Mouse (Mus musculus) embryo, embryonic 10.5 days (tissue): Measurements from ENCODE around the gene Xpr1.
"Not testable (repeated sequence)": the region's sequence is repeated elsewhere in the genome, so short reads cannot be mapped to it uniquely, and the experiment has no call there.

ENCODE experiments used
- DNase-seq: peaks from one replicate; pipeline ENCODE4 v3.0.0-alpha.2; 2015; ENCODE audit warnings: low spot score

The Xpr1 gene

DNA sequence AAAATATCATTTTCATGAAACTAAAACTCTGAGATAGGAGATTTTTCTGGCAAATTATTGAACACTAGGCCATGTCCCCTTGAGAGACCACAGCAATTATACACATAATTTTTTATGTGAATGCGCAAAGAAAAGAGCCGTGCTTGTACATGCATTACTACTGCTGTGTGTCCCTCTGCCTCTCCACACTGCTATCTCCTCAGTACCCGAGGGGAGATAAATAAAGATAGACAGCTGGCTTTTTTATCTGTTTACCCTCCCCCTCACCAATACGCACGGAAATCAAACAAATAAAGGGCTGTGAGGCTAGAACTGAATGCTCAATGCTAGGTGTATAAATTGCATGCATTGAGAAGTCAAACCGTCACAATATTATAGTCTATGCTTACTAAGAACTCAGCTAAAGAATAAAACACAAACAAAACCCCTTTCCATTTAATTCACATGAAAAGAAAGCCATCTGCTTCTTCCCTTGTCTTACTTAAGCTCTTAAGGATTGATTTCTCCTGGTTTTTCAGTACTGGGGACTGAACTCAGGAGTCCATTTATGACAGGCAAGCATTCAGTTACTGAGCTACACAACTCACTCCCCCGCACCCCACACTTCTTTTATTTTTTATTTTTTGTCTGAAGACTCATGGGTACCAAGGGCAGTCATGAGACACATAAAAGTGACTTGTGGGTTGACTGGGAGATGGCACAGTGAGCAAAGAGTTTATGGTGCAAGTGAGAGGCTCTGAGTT is 97.0 kb downstream of the Xpr1 start:
- DNase-seq: no peak

DNA sequence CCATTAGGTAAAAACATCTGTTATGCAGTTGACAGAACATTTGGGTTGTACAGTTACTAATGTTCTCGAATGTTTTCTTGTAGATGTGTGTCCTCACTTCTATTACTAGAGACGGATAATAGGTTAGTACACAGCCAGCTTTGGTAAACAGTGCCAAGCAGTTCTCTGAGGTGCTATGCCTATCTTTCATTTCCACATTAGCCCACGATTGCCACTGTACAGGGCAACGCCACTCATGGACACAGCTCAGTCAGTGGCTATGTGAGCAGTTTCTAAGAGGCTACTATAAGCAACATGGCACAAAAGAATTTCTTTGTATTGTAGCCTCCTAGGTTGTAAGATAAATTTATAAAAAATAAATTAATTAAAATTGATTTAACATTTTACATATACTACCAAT is 97.7 kb downstream of the Xpr1 start:
- DNase-seq: no peak

DNA sequence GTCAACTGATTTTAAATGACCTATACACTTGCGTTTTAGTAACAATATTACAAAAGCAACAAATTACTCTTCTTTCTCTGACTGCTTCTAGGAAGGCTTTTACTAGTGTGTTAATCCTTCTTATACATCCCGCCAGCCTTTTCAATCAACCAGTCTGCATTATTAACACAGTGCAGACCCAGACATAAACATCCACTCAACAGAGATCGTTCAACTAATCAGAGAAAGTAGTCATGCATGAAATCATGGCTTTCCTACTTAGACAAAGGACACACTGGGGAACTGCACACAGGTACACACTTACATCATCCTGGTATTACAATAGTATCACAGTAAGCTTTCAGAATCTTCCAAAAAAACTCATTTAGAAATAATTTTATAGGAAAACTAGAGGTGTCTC is 105.5 kb downstream of the Xpr1 start:
- DNase-seq: no peak

DNA sequence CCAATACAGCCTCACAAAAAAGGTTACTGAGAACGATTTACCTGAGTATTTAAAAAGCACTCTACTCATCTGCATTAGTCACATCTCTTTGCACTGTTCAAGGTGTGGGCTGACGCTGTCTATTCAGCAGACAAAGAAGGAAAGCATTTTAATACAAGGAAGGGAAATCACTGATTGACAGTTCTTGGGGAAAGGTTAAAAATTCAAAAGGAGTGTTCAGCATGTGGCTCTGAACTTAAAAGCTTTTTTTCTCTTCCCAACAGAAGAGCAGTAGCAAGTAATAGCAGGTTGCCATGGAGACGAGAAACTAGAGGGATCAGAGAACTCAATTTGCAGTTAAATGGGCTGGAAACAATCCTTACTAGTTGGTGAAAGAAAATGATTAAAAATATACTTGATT is 110.3 kb downstream of the Xpr1 start:
- peak; percentile 66 for DNase-seq

DNA sequence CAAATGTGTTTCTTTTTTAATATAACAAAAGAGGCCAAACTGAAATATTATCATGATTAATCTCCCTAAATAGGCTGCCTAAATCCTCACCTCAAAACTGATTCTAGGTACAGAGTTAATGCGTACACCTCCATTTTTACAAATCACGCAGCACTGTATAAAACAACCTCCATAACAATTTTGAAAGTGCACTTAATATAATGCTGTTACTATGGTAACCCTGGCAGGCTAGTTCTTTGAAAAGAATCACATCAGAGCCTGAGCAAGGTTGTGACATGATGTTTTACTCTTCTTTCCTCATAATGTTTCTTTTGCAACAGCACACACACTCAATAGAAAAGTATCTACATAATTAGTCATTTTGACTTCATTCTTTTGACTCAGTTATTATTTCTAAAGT is 113.8 kb downstream of the Xpr1 start:
- no peak for DNase-seq

DNA sequence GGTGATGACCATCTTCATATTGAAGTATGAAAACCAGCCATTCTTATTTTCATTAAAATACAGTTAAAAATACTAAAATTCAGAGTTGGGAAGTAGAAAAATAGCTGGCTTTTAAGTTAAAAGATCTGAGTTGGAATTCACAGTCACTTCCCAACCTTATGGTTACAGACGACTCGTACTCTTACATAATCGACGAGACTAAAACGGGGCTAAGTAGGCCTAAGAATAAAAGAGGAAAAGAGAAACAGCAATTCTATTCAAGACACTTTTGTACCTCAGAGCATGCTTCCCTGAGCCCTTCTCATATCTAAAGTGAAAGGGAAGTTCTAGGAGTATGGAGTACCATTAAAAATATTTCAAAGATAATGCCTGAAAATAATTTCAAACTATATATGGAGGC is 119.6 kb downstream of the Xpr1 start:
- no peak for DNase-seq

DNA sequence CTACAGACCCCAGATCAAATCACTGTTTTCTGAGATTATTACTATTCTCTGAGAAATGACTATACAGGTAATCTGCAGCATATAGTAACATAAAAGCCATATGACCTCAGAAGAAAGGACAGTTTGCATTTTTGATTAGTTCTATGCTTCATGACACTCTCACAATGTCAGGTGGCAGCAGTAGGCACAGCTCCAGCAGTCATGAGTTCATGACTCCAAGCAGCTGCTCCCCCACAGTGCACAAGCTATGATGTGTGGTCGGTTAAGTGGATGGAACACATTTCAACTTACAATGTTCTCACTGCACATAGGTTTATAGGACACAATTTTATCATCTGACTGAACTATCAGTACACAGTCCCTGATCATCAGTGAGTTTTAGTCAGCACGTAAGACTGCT is 120.0 kb downstream of the Xpr1 start:
- no peak for DNase-seq

DNA sequence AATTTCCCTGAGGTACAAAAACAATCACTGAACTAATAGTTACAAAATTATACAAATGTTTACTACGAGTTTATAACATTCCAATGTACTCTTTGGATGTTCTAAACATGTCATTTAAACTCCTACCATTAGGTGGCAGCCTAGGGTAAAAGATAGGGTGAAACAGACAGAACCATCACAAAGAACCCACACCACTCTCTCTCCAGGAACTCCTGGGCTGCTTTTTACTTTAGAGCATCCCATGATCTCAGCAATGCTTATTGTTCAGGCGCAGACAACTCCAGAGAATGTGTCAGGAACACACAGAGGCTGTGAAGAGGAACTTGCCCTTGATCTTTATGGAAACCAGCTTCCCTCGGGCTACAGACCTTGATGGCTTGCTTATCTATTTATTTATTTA is 123.8 kb downstream of the Xpr1 start:
- peak; percentile 94 for DNase-seq

DNA sequence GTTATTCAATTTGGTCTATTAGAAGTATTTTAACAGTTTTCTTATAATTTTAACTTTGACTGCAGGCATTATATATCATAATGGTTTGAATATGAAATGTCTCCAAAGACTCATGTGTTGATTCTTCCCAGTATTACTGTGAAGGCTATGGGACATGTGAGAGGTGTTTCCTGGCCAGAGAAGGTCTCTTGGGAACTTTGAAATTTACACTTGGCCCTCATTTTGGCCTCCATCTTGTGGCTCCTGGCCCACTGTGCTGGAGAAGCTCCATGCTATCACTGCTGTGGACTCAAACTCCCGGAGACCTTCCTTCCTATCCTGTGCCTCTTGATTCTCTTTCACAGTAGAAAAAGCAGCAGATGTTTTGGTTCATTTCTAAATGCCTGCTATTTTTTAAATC is 127.8 kb downstream of the Xpr1 start:
- DNase-seq: no peak

DNA sequence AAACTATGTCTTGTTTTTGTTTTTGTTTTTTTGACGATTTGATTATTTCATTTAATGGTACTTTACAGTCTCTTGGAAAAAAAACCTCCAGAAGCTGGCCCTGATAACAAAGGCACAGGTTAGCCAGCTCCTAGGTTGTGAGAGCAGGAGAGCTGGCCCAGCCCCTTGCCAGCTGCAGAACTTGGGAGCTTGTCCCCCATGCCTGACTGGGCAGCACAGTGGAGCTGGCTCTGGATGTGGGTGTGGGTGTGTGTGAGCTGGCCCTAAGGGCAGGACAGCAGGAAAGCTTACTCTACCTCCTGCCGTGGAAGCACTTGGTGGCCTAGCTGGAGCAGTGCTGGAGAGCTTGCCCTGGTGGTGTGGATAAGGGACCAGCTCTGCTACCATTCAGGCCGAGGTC is 129.2 kb downstream of the Xpr1 start:
- DNase-seq: no peak

DNA sequence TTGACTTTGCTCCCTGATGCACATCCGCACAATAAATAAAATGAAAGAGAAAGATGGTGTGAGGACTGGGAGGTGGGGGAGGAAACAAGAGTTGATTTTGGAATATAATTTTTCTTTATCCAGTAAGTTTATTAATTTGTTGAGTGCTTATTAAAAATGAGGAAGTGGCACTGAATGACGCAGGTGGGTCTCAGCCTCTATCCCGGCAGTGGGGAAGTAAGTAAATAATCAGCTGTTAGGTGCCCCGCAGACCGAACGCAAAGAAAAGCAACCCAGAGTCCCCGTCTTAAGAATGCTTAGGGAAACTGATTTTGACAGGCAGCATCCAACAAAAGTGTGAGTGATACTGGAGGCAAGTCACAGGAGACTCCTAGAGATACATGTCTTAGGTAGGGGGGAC is 133.4 kb downstream of the Xpr1 start:
- no peak for DNase-seq

DNA sequence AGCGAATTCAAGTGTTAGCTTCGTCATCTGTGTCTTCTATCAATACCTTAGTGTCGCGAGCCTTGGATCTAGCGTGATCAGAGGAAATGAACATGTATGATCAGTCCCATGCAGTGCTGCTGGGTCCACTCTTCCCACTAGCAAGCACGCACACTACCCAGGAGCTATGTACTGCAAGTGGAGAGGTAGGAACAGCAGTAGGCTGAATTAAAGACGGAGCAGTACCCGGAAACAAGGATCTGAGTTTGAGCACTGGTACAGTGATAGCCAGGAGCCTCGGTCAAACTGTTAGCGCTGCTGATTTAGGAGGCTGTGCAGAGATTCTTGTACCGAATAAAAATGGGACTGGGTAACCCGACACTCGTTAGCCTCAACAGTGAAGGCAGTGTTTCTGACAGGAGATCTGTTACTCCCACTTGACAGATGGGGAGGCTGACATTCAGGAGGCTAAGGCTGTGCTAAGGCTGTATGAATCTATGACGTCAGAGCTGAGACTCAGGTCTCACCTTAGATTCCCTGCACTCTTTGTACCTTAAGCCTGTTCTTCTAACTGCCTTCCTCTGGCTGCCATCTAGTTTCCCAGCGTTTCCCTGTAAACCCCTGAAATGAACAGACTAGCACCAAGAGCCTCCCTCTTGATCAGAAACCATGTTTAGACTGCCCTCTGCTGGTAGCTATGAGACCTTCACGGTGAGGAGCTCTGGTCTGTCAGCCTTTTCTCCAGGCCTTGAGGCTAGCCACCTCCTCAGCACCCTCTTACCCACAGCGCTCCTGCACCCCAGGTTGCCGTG is 136.0 kb downstream of the Xpr1 start:
- DNase-seq: peak; percentile 93

DNA sequence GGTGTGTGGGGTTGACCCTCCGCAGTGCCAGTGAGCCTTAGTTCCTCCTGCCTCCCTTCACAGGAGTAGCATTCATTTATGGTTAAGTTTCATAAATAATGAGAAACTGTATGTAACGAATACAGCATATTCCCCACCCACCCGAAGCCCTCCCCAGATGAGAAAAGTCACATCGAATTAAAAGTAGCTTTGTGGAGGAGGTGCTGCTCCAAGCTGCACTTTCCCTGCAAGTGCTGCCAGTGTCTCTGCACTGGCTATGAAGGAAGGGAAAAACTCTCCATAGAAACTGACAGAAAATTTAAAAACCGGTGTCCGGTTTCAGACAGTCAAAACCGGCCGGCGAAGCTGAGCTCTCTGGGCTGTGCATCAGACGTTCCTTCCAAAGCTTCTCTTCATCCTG is 136.9 kb downstream of the Xpr1 start:
- DNase-seq: no peak

DNA sequence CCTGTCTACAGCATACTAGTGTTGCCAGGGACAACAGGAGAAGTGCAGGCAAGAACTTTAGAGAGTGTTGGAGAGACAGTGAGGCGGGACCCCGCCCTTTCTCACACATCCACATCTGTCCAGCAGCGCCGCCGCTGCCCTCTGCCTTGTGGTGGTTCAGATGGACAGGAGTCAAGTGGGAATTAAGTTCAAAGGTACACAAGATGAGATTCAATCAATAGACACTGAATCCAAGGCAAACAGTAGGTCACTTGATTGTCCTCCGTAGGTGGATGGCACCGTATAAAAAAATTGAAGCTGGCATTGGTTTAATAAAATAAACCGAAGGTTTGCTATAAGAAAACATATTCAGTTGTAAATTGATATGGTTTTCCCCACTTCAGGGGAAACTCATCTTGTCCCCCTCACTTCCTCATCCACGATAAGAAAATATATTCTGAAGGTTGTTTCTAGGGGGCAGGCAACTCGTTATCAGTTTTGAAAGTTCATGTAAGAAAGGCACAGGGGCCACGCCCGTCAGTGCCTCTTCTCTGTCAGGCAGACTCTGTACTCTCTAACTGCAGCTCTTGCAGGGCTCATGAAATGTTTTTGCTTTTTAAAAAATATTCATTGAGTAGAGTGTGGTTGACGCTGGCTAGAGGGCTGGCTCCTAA is 140.7 kb downstream of the Xpr1 start:
- no peak for DNase-seq

DNA sequence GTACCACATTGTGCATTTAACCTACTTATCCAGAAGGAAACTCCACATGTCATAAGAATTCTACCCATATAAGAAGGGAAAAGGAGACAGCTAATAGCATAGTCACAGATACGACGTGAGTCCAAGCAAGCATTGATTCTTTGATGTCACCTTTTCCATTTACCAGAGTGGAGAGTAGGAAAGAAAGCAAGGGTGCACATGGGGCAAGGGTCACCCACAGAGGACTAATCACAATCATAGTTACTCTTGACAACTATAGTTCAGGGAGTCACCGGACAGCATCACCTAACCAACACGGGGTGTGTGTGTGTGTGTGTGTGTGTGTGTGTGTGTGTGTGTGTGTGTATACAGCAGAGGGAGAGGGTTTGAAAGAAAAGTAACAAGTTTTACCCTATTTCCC is 141.4 kb downstream of the Xpr1 start:
- no peak for DNase-seq

DNA sequence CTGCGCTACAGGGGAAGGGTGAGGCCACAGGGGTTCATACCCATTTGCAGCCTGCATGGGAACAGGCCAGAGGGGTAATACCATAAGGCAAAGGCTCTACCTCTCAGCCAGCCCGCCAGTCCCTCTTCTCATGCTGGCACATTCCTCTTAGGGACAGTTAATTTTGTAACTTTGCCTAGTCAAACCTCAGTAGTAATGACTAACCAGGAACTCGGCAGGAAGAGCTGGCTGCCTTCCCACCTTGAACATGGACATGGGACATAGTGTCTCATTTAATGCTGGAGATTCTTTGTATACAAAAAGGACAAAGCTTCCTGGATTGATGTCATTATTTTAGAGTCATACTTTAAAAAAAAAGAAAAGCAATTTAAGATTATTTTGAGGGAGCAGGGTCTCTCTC is 142.2 kb downstream of the Xpr1 start:
- DNase-seq: no peak

DNA sequence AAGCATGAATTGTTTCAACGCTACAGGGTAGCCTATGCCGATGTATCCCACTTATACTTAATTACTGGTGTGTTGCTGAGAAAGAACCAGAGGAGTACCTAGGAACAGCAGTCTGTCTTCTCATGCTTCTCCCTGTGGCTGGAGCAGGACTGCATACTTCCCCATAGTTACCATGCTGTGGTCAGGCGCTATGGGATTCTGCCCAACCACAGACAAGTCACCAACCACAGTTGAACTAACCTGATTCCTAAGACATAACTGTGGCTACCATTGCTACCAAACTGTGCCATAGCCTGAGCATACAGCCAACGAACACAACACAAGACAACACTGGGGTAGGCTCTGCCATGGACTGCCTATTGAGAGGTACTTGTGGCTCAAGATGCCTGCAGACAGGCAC is 144.3 kb downstream of the Xpr1 start:
- DNase-seq: no peak

DNA sequence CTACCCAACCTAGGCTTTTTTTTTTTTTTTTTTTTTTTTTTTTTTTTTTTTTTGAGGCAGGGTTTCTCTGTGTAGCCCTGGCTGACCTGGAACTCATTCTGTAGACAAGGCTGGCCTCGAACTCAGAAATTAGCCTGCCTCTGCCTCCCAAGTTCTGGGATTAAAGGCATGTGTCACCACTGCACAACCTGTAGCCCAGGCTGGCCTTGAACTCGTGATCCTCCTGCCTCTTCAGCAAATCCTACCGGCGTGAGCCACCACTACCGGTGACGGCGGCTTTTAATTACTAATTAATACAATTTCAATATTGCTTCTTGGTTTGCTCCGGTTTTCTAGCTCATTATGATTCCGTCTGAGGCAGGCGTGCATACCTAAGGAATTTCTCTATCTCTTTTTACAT is 154.7 kb downstream of the Xpr1 start:
- DNase-seq: not testable (repeated sequence)

DNA sequence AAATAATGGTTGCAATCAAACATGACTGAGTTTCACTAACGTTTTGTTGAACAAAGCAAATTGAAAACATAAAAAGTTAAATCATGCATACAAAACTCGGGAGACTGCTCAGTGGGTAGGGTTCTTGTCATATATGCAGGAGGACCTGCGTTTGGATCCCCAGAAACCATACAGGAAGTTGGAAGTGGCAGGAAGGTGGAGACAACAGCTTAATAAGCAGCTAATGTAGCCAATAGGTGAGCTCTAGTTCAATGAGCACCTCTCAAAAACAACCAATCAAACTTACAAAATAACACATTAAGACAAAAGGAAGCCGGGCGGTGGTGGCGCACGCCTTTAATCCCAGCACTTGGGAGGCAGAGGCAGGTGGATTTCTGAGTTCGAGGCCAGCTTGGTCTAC is 162.9 kb downstream of the Xpr1 start:
- DNase-seq: no peak

DNA sequence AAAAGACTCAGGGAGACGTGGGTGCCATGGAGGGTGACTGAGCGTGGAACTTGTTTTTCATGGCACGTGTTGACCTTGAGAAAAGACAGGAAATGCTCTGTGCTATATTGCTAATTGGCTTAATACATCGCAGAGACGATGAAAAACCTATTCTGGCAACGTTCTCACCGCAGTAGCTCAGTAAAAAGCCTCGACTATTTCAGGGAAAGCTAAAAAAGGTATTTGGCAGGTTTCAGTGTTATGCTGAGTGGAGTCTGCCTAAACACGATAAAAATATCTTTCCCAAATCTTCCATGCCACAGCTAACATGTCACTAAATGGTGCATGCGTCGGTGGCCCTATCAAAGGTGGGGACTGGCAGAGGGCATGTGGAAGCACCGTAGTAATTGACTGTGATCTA is 164.1 kb downstream of the Xpr1 start:
- no peak for DNase-seq

DNA sequence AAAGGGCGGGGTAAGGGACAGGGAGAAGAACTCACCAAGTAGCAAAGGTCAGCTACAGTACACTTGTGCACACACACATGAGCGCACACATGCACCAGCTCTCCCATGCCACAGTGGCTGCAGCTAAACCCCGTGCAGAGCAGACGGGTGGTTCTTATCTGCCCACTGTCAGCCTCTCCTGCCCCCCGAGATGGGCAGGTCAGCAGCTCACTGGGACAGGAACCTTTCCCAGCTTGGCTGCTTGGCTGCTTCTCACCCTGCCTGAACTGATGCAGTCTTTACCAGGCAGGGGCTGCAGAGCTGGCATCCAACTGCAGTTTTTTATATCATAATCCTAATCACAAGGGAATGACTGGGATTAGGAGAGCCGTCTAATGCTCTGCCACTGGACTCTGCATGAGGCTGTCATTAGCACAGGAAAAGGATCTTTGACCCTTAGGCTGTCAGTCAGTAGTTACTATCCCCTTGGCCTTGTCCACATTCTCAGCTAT is 164.5 kb downstream of the Xpr1 start:
- no peak for DNase-seq

DNA sequence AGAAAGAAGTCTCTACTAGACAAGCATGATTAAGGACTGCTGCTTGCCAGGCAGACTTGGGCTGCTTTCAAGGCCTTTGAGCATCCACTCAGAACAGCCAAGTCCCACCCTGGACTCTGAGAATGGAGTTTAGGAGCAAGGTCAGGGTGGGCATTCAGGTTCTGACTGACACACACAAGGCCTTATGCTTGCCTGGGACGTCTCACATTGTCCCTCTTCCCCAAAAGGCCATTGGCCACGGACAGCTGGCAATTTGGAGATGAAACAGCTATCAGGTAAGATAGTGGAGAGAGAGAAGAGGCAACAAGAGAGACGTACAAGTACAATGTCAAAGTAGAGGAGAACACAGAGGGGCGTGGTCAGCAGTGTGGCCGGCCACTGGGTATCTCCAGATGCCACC is 165.6 kb downstream of the Xpr1 start:
- DNase-seq: no peak

DNA sequence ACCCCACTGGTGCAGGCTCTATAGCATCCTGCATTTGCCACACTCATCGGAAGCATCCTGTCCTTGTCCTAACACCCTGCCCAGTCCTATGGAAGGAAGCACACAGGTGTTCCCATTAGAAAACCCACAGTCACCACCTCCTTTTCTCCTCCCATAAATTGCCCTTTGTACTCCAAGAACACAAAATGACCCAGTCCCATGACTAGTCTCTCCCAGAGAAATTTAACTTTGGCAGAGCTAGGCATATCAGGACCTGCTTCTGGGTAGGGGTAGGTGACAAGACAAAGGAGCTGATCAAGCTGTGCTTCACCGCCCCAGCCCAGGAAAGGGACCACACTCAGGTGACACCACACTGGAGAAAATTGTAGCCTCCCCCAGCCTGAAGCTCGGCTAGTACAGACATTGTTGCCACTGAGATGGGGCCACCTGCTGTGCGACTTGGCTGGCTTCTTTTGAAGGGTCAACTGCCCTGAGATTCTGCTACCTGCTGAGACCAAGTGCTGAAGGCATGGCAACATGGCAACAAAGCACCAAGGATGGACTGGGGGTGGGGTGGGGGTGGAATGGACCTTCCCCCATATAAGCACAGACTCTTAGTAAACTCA is 166.6 kb downstream of the Xpr1 start:
- no peak for DNase-seq
